Mouse (Mus musculus) activated CD4-positive, CD25-positive, alpha-beta regulatory T cell (primary cell): ENCODE measurements around the gene Gm11938. TPM values are rescaled to one million over a fixed set of nuclear protein-coding genes. Genes with fewer than 3 reads are reported as not detected.

Experiments
- polyA plus RNA-seq, 2 experiments: library from polyadenylated mRNA; unstranded; fragments of 100-300 nt; shearing (Covaris generic); gene quantifications; one replicate each; pipeline ENCODE4 v1.2.1; 2017

Gene Gm11938
- polyA plus RNA-seq: not detected

GRCm38 (mm10) chr11:99603208-99603607 lies at the start of gene Gm11938:
Gene Gm11938 (minus strand): TSS chr11:99603308.

GRCm38 (mm10) chr11:99650136-99650535 lies 47.0 kb upstream of the Gm11938 start, which contains the start of gene Gm11555:
Gene Gm11555 (minus strand): TSS chr11:99650236.

GRCm38 (mm10) chr11:99643635-99644139 lies 40.6 kb upstream of the Gm11938 start, which contains the start of gene Krtap4-7:
Gene Krtap4-7 (minus strand): TSS chr11:99644089.

GRCm38 (mm10) chr11:99634653-99635134 lies 31.6 kb upstream of the Gm11938 start, which contains the start of gene Krtap4-2:
Gene Krtap4-2 (minus strand): TSS chr11:99635084.

GRCm38 (mm10) chr11:99628138-99628537 lies 25.0 kb upstream of the Gm11938 start, which contains the start of gene Krtap4-1:
Gene Krtap4-1 (minus strand): TSS chr11:99628238.

GRCm38 (mm10) chr11:99620335-99620734 lies 17.2 kb upstream of the Gm11938 start, which contains the start of gene Gm11562:
Gene Gm11562 (minus strand): TSS chr11:99620435.

GRCm38 (mm10) chr11:99614796-99615363 lies 11.8 kb upstream of the Gm11938 start, which contains the start of gene Krtap2-4:
Gene Krtap2-4 (minus strand): TSS chr11:99614846.

GRCm38 (mm10) chr11:99610089-99610488 lies 7.0 kb upstream of the Gm11938 start, which contains the start of gene Gm11937:
Gene Gm11937 (minus strand): TSS chr11:99610189.

GRCm38 (mm10) chr11:99597742-99598141 lies 5.4 kb downstream of the Gm11938 start, which contains the start of gene Krtap9-3:
Gene Krtap9-3 (minus strand): TSS chr11:99598105.

GRCm38 (mm10) chr11:99590981-99591380 lies 12.1 kb downstream of the Gm11938 start, which contains the start of gene Krtap1-3:
Gene Krtap1-3 (minus strand): TSS chr11:99591339.

GRCm38 (mm10) chr11:99583245-99583704 lies 19.8 kb downstream of the Gm11938 start, which contains the start of gene Krtap1-4:
Gene Krtap1-4 (minus strand): TSS chr11:99583654.

GRCm38 (mm10) chr11:99580636-99581035 lies 22.5 kb downstream of the Gm11938 start, which contains the start of gene Krtap1-5:
Gene Krtap1-5 (minus strand): TSS chr11:99581016.

GRCm38 (mm10) chr11:99566530-99566929 lies 36.6 kb downstream of the Gm11938 start, which contains the start of gene Krtap3-1:
Gene Krtap3-1 (minus strand): TSS chr11:99566630.

GRCm38 (mm10) chr11:99559366-99559765 lies 43.7 kb downstream of the Gm11938 start, which contains the start of gene Gm11939:
Gene Gm11939 (minus strand): TSS chr11:99559466.

GRCm38 (mm10) chr11:99556753-99557152 lies 46.4 kb downstream of the Gm11938 start, which contains the start of gene Krtap3-2:
Gene Krtap3-2 (minus strand): TSS chr11:99556853.

Other genes with a start within 250 kb of the Gm11938 start
- not detected for gene Krt28, start 228.4 kb downstream of the Gm11938 start, polyA plus RNA-seq
- gene Krt10, start 213.9 kb downstream of the Gm11938 start, polyA plus RNA-seq: 1 to 10 TPM; 8.0 to 9.9 TPM
- gene Krt12, start 181.0 kb downstream of the Gm11938 start, polyA plus RNA-seq: under 1 TPM in 1 of 2 experiments, not detected in 1; 0.11 TPM
- not detected for gene Krt20, start 165.2 kb downstream of the Gm11938 start, polyA plus RNA-seq
- gene Krt23, start 110.2 kb downstream of the Gm11938 start, polyA plus RNA-seq: not detected
- gene Krt39, start 82.0 kb downstream of the Gm11938 start, polyA plus RNA-seq: under 1 TPM in 1 of 2 experiments, not detected in 1; 0.36 TPM
- under 1 TPM in 1 of 2 experiments, not detected in 1; 0.38 TPM for gene Krt40, start 60.1 kb downstream of the Gm11938 start, polyA plus RNA-seq
- gene Krtap3-3, start 52.4 kb downstream of the Gm11938 start, polyA plus RNA-seq: not detected
- gene Krtap3-2, start 46.5 kb downstream of the Gm11938 start, polyA plus RNA-seq: not detected
- 1 to 10 TPM in 1 of 2 experiments, not detected in 1; 1.1 TPM for gene Gm11939, start 43.8 kb downstream of the Gm11938 start, polyA plus RNA-seq
- not detected for gene Krtap3-1, start 36.7 kb downstream of the Gm11938 start, polyA plus RNA-seq
- not detected for gene Krtap1-5, start 22.3 kb downstream of the Gm11938 start, polyA plus RNA-seq
- gene Krtap1-4, start 19.7 kb downstream of the Gm11938 start, polyA plus RNA-seq: not detected
- gene Krtap1-3, start 12.0 kb downstream of the Gm11938 start, polyA plus RNA-seq: under 1 TPM in 1 of 2 experiments, not detected in 1; 0.27 TPM
- not detected for gene Krtap9-3, start 5.2 kb downstream of the Gm11938 start, polyA plus RNA-seq
- not detected for gene Gm11937, start 6.9 kb upstream of the Gm11938 start, polyA plus RNA-seq
- not detected for gene Krtap2-4, start 11.5 kb upstream of the Gm11938 start, polyA plus RNA-seq
- gene Gm11562, start 17.1 kb upstream of the Gm11938 start, polyA plus RNA-seq: not detected
- gene Krtap4-1, start 24.9 kb upstream of the Gm11938 start, polyA plus RNA-seq: not detected
- not detected for gene Krtap4-2, start 31.8 kb upstream of the Gm11938 start, polyA plus RNA-seq
- gene Krtap4-7, start 40.8 kb upstream of the Gm11938 start, polyA plus RNA-seq: not detected
- not detected for gene Gm11555, start 46.9 kb upstream of the Gm11938 start, polyA plus RNA-seq
- not detected for gene Gm11563, start 55.7 kb upstream of the Gm11938 start, polyA plus RNA-seq
- gene Krtap4-6, start 62.7 kb upstream of the Gm11938 start, polyA plus RNA-seq: not detected
- gene Gm14190, start 87.4 kb upstream of the Gm11938 start, polyA plus RNA-seq: not detected
- not detected for gene Gm14180, start 131.0 kb upstream of the Gm11938 start, polyA plus RNA-seq
- under 1 TPM in 1 of 2 experiments, not detected in 1; 0.32 TPM for gene Gm11595, start 169.6 kb upstream of the Gm11938 start, polyA plus RNA-seq
- not detected for gene Krtap4-8, start 177.4 kb upstream of the Gm11938 start, polyA plus RNA-seq
- gene Krtap4-9, start 181.9 kb upstream of the Gm11938 start, polyA plus RNA-seq: not detected
- not detected for gene Gm11596, start 190.2 kb upstream of the Gm11938 start, polyA plus RNA-seq
- not detected for gene Gm11569, start 195.6 kb upstream of the Gm11938 start, polyA plus RNA-seq
- gene Gm11554, start 201.1 kb upstream of the Gm11938 start, polyA plus RNA-seq: not detected
- gene Krtap4-13, start 206.6 kb upstream of the Gm11938 start, polyA plus RNA-seq: not detected
- not detected for gene Gm11564, start 212.4 kb upstream of the Gm11938 start, polyA plus RNA-seq
- not detected for gene 2300003K06Rik, start 234.8 kb upstream of the Gm11938 start, polyA plus RNA-seq
- gene Krtap4-16, start 248.3 kb upstream of the Gm11938 start, polyA plus RNA-seq: not detected